Mouse (Mus musculus): ENCODE data around the gene Smpd3.

The Smpd3 gene

DNA sequence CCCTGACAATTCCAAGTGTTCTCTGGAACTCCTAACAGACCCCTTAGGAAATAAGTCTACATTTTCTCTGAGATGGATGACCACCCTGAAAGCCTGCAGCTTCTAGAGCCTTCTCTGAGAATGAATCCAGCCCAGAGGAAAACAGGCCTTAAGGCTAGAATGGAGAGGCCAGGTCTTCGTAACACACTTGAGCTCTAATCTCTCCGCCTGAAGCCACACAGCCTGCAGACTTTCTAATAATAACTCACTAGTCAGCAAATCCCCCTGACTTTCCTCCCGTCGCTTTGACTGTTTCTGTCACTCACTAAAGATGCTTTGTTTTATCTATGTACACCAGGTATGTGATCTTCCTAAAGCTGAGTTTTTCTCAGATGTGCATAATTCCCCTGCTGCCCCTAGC is 66.4 kb downstream of the Smpd3 start:
- ChIA-PET CTCF (interaction anchor here in 2 of 4 experiments (0.5 to 1.0 kb wide), 3 partner anchors 13 to 162 kb away, joined by 3 to 8 read pairs (median 3); no protein-coding TSS in a partner anchor), POLR2A (no interaction called here)

DNA sequence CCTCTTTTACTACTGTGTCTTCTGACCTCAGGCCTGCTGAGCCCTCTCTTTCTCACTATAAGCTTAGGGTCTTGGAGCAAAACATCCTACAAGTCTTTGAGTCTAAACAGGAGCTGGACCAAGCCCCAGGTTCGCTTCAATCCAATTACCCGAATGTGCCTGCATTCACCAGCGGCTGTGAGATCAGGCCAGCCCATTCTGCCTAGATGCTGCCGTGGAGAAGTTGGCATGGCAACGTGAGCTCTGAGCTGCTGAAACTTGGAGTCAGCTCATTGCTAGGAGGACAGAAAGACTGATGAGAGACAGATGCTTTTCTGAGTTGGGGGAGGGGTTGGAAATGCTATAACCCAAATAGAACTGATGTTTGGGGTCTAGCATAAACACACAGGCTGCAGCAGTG is 67.0 kb downstream of the Smpd3 start:
- ChIA-PET POLR2A (no interaction called here), CTCF (interaction anchor here in 1 of 4 experiments (1.0 kb wide), 1 partner anchor 44 kb away, joined by 3 read pairs; no protein-coding TSS in a partner anchor)

DNA sequence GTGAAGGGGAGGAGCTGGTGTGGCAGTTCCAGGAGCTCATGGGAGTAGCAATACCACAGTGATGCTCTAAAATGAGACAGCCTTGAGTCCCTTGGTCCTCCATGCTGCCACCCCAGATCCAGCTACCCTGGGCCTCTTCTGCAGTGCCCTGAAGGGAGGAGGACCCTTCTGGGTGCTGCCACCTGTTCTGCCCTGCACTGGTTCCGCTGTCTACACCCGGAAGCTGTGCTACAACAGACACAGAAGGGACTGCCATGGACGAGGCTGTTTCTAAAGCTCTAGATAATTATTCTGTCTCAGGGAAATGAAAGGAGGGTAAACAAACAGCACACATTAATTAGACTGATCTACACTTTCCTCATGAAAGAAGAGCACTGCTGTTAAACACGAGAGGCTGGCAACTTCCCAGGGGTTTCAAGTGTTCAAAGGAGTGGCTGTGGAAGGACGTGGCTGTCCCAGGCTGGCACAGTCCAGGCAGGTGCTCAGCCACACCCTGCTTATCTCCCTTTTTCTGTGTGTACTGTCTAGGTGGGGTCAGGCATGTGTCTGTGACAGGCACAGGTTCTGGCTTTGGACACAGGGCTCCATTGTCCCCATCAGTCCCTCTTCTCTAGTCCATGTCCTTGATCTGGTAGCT is 69.0 kb downstream of the Smpd3 start:
- CTCF ChIA-PET, result interaction anchor here in 1 of 4 experiments (2.1 kb wide), 1 partner anchor 9 kb away, joined by 7 read pairs; no protein-coding TSS in a partner anchor
- POLR2A ChIA-PET, result interaction anchor here in 1 of 4 experiments (0.6 to 1.2 kb wide), 3 partner anchors 14 to 45 kb away, joined by 3 read pairs; no protein-coding TSS in a partner anchor

DNA sequence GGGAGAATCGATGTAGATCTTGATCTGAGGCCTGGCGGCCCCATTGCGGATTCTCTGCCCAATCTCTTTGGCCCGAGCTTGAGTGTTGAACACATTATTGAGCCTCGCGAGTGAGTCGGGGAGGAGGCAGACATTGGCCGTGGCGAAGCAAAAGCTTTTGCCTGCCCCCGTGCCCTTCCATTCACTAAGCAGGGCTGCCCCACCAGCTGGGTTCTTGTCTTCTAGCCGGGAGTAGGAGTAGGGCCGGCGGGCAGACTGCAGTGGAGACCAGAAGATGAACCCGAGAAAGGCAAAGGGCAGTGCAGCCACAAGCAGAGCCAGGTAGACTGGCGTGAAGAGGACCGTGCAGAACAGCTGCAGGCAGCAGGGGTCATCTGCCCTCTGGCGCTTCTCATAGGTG is 72.4 kb downstream of the Smpd3 start:
- POLR2A ChIA-PET, result interaction anchor here in 2 of 4 experiments (1.0 to 3.1 kb wide), 8 partner anchors 9 to 71 kb away, joined by 3 to 10 read pairs (median 4); partner anchors contain the start of genes Prmt7 (in 1 of the 2) and Slc7a6os (in 1 of the 2)

DNA sequence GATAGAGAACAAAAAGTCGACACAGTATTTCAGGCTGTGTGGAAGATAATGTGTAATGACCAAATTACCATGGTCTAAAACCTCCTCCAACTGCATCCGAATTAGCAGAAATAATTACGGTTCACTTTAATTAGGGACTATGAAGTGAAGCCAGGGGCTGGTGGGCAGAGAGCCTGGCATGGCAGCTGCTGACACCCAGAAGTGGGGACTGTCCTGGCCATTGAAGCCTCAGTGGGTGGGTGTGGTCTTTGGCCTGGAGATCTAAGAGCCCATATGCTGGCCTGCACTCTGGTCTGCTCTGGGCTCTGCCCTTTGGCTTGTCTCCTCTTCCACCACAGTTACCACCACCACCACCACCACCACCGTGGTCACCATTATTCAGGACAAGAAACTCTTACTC is 73.9 kb downstream of the Smpd3 start:
- ChIA-PET CTCF (interaction anchor here in 1 of 4 experiments (1.5 kb wide), 1 partner anchor 122 kb away, joined by 3 read pairs; no protein-coding TSS in a partner anchor), POLR2A (interaction anchor here in 2 of 4 experiments (1.1 to 1.4 kb wide), 4 partner anchors 10 to 94 kb away, joined by 3 read pairs; no protein-coding TSS in a partner anchor)

More for the DNA sequence above, 72.4 kb downstream of the Smpd3 start:
- CTCF ChIA-PET, result interaction anchor here in 2 of 4 experiments (0.6 to 1.5 kb wide), 8 partner anchors 10 to 137 kb away, joined by 3 to 4 read pairs (median 3); no protein-coding TSS in a partner anchor

DNA sequence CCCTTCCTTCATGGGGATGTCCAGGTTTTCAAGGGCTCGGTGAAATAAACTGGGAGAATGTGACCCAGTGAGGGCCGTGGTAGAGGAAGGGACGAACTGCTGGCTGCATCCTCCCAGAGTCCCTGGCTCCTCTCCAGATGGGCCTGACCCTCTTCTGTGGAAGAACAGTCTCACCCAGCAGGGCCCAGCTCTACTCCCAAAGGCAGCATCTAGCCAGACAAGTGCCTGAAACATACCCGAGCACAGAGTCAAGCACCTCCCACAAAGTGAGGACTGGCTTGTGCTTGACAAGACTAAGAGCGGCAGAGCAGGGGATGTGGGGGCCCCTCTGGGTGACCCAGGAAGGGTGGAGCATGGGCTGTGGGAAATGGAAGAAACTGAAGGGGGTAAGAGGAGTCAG is 75.4 kb downstream of the Smpd3 start:
- POLR2A ChIA-PET, result no interaction called here
- CTCF ChIA-PET, result no interaction called here

DNA sequence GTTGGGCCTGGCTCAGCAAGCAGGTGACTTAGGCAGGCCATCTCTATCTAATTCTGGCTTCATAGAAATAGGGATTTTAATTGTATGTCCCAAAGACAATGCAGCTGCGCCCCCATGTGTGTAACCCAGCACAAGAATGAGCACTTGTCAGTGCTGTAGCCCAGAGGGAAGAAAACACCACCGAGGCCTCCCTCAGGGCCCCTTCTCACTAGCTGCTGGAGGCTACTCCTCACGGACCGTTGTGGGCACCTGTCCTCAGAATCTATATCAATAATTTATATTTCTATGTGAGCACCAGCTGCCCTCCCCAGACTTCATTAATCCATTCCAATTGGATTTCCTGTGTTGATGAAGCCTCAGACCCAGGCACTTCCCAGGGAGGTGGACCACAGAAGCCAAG is 76.9 kb downstream of the Smpd3 start:
- ChIA-PET POLR2A (interaction anchor here in 2 of 4 experiments (0.6 to 1.2 kb wide), 2 partner anchors 18 to 199 kb away, joined by 3 to 5 read pairs; no protein-coding TSS in a partner anchor), CTCF (interaction anchor here in 3 of 4 experiments (0.5 to 0.6 kb wide), 3 partner anchors 63 to 506 kb away, joined by 3 to 4 read pairs (median 3); no protein-coding TSS in a partner anchor)

DNA sequence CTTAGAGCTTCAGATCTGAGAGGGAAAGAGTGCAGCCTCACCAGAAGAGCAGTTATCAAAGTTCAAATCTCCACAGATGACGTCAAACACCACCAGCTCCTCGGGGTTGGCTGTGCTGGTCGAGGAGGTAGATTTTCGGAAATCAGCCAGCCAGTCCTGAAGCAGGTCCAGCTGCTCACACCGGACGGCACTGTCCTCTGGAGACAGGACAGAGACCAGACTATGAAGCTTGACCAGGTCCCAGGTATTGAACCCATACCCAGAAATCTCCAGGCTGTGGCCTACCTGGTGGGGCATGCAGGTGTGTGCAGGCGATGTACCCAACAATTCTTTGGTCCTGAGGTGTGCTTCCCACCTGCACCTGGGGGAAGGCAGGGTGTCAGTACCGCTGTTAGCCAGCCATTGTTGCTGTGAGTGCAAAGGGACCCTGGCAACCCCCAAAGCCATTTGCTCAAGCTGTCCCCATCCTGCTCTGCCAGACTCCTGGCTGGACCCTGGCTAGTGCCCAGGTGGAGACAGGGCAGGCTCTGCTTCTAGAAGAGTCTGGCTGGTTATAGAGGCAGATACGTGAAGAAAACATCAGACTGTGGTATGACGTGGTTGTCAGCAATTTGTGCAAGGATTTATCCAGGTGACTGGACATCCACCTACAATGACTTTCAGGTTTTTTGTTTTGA is 78.1 kb downstream of the Smpd3 start:
- ChIA-PET POLR2A (interaction anchor here in 1 of 4 experiments (1.8 kb wide), 1 partner anchor 12 kb away, joined by 6 read pairs; no protein-coding TSS in a partner anchor), CTCF (interaction anchor here in 1 of 4 experiments (0.6 kb wide), 1 partner anchor 341 kb away, joined by 3 read pairs; no protein-coding TSS in a partner anchor)

DNA sequence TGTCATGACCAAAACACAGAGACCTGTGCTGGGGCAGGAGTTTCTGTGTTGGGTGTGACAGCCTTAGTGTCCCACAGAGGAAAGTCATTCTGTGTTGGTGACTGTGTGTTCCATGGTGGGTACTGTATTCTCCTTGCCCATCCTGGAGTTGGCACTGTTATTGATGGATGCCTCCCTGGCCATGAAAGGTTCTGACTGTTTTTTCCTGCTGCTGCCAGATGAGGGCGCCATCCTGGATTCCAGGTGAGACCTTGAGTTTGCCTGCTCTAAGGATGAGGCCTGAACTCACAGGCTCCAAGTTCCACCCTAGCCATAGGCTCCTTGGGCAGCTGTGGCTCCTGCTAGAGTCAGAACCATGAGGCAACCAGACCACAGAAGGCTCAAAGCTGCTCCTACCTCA is 79.6 kb downstream of the Smpd3 start:
- CTCF ChIA-PET, result interaction anchor here in 3 of 4 experiments (0.7 to 0.9 kb wide), 3 partner anchors 8 to 49 kb away, joined by 3 read pairs; no protein-coding TSS in a partner anchor
- POLR2A ChIA-PET, result interaction anchor here in 2 of 4 experiments (0.7 to 1.8 kb wide), 2 partner anchors 10 to 939 kb away, joined by 3 to 6 read pairs; no protein-coding TSS in a partner anchor

DNA sequence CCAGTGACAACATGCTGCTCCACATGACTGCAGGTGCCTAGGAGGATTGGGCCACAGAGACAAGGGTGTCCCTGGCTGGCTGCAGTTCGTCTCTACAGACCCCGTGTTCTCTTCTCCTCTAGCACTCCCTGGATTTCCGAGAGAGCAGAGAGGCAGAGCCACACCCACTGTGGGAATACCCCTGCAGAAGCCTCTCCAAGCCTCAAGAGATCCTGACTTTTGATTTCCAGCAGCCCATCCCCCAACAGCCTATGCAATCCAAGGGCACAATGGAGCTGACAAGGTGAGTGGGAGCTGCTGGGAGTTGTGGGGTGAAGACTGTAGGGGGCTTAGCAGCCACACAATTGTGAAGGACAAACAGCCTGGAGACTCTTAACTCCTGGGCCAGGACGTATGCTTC is 87.6 kb downstream of the Smpd3 start:
- CTCF ChIA-PET, result interaction anchor here in 2 of 4 experiments (0.7 to 1.7 kb wide), 5 partner anchors 8 to 485 kb away, joined by 3 to 6 read pairs (median 3); no protein-coding TSS in a partner anchor
- POLR2A ChIA-PET, result interaction anchor here in 3 of 4 experiments (0.6 to 2.1 kb wide), 6 partner anchors 9 to 90 kb away, joined by 3 to 6 read pairs (median 4); no protein-coding TSS in a partner anchor

DNA sequence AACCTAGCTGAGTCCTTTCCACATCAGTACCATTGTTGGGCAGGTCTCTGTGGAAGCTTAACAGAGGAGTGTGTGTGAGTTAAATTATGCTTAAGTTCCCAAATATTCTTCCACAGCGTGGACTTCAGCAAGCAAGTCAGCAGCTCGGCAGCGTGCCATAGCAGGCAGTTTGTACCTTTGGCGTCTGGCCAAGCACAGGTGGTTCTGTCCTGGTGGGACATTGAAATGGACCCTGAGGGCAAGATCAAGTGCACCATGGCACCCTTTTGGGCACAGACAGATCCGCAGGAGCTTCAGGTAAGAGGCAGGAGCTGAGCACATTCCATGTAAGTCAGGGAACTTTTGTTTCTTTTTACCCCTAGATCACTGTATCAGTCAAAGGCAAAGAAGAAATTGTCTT is 100.7 kb downstream of the Smpd3 start:
- ChIA-PET POLR2A (interaction anchor here in 2 of 4 experiments (1.2 to 3.2 kb wide), 4 partner anchors 8 to 31 kb away, joined by 3 to 11 read pairs (median 4); no protein-coding TSS in a partner anchor), CTCF (interaction anchor here in 3 of 4 experiments (0.6 to 1.5 kb wide), 3 partner anchors 10 to 520 kb away, joined by 3 to 5 read pairs (median 3); no protein-coding TSS in a partner anchor)

DNA sequence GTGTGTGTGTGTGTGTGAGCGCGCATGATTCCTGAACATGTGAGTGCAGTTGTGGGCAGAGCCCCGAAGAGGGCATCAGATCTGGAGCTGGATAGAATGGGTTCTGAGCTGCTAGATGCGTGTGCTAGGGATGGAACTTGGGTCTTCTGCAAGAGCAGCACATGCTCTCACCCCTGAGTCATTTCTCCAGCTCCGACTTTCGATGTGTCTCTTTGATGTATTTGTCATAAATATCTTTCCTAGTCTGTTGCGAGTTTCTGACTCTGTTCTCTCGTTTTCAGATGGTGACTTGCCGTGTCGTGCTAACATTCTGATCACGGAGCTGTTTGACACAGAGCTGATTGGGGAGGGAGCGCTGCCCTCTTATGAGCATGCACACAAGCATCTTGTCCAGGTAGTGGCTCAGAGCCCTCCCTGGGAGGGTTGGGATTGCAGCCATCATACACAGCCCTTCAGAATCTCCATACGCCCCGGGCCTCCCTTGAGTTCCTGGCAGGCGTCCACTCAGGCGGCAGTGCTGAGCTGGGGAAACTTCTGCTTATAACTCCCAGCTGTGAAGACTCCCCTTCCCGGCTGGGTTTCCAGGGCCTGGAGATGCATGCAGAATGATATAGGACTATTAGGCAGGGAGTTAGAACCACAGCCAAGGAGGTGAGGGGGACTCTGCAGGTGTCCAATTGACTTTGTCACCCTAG is 103.1 kb downstream of the Smpd3 start:
- ChIA-PET CTCF (no interaction called here), POLR2A (interaction anchor here (0.6 to 1.5 kb wide), 5 partner anchors 8 to 637 kb away, joined by 3 to 4 read pairs (median 3); no protein-coding TSS in a partner anchor)

DNA sequence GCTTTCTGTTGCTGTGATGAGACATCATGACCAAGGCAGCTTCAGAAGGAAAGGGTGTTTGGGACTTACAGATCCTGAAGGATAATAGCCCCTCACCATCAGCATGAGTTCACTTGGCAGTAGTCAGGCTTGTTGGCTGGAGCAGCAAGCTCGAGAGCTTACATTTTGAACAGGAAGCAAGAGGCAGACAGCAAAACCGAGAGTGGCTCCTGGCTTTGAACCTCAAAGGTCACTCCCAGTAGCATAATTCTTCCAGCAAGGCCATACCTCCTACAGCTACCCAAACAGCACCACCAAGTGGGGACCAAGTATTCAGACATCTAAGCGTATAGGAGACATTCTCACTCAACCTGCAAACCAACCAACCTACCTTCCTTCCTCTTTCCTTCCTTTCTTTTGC is 105.0 kb downstream of the Smpd3 start:
- POLR2A ChIA-PET, result interaction anchor here in 1 of 4 experiments (1.0 to 1.4 kb wide), 4 partner anchors 12 to 21 kb away, joined by 3 to 5 read pairs (median 4); no protein-coding TSS in a partner anchor
- CTCF ChIA-PET, result no interaction called here

DNA sequence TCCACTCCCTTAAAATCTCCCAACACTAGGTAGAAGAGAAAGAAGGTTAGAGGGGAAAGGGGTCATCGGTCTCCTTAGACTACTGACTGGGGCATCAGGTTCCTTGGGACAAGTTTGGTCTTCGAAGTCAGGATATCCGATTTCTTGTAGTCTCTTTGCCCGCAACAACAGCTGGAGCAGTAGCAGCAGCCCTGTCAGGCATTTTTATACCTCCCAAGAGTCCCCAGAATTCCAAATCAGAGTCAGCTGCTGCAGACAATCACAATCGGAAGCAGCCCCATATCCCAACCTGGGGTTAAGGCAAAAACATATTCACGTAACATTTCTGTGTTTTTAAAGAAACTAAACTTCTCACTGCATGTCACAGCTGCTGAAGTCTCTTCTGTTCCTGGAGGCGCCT is 106.3 kb downstream of the Smpd3 start:
- ChIA-PET CTCF (no interaction called here), POLR2A (no interaction called here)

DNA sequence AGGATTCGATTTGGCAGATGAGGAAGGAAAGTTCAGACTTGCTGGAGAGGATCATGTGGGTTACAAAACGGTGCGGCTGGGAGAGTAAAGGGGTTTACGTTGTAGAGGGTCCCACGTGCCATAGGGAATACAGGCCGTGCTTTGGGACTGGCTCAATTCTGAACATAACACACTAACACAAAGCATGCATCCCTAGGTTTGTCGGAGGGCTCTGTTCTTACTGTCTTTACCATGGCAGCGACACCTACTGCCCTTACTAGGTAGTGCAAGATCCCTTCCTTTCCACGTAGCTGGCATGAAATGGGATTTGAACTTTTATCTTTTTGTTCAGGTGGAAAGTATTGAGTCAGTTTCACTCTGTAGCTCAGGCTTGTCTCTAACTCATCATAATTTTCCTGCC is 111.2 kb downstream of the Smpd3 start:
- ChIA-PET CTCF (interaction anchor here (0.5 to 1.6 kb wide), 24 partner anchors 8 to 515 kb away, joined by 3 to 13 read pairs (median 3); partner anchors contain the start of genes Prmt7 (in 2 of the 4), Slc7a6os (in 2 of the 4) and Pla2g15 (in 1 of the 4)), POLR2A (interaction anchor here in 3 of 4 experiments (0.6 to 2.1 kb wide), 16 partner anchors 8 to 63 kb away, joined by 3 to 11 read pairs (median 3); partner anchors contain the start of genes Prmt7 (in 2 of the 3) and Slc7a6os (in 2 of the 3))

DNA sequence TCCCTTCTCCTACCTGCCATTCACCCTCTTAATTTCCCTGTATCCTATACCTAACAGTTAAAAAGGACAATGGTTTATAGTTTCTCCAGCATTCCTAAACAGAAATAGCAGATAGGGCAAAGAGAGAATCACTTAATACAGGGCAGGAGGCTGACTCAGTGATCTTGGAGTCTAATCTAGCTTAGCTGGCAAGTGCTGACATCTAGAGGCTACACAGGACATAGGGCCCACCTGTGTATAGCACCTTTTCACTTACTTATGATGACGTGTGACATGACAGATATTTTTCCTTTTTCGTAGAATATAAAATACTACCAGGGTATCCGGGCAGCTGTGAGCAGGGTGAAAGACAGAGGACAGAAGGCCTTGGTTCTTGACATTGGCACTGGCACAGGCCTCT is 118.2 kb downstream of the Smpd3 start:
- CTCF ChIA-PET, result no interaction called here
- POLR2A ChIA-PET, result interaction anchor here in 3 of 4 experiments (0.6 to 4.1 kb wide), 8 partner anchors 10 to 193 kb away, joined by 3 to 32 read pairs (median 4); partner anchors contain the start of genes Prmt7 (in 1 of the 3) and Slc7a6os (in 1 of the 3)

DNA sequence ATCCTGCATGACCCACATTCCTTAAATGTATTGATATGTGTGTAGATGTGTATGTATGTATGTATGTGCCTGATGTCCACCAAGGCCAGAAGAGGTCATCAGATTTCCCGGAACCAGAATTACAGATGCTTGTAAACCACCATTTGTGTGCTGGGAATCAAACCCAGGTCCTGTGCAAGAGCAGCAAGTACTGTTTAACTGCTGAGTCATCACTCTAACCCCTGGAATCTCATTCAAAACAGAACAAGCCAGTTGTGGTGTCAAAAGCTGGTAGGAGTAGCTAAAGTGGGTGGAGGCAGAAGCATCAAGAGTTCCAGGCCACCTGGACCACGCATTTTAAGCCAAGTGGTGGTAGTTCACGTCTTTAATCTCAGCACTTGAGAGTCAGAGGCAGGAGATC is 123.8 kb downstream of the Smpd3 start:
- CTCF ChIA-PET, result no interaction called here
- POLR2A ChIA-PET, result interaction anchor here in 2 of 4 experiments (1.0 to 1.8 kb wide), 7 partner anchors 8 to 64 kb away, joined by 3 to 7 read pairs (median 4); partner anchors contain the start of gene Pla2g15 (in 1 of the 2)

DNA sequence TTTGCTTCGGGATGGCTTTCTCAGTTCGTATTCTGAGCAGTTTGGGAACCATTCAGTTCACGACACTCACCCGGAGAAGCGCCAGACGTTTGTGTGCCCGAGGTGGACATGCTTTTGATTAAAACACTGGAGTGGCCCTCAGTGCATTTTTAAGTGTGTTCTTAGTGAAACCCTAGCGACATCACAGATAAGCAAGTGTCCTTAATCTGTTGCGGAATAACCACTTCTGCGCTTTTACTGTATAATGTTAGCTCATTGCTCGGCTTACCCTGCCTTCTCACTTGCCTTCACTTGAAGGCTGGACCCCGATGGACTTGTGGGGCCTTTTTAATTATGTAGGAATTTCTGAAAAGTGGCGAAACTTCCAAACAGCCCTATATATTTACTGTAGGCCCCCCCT is 126.4 kb downstream of the Smpd3 start:
- CTCF ChIA-PET, result no interaction called here
- POLR2A ChIA-PET, result interaction anchor here in 3 of 4 experiments (0.6 to 4.8 kb wide), 24 partner anchors 10 to 1365 kb away, joined by 3 to 32 read pairs (median 4); partner anchors contain the start of genes Pla2g15 (in 3 of the 3), Nutf2 (in 1 of the 3), Pskh1 (in 1 of the 3) and Smpd3 (in 1 of the 3)

All from embryonic stem cell, embryonic (primary cell).